Mouse (Mus musculus): Measurements from ENCODE around the gene Clic1.

GRCm38 (mm10) chr17:35002153-35002865 is 47.5 kb upstream of the Clic1 start:
- TF ChIP-seq CTCF (IDR thresholded peaks at IDR 0.05; ENCODE audit: borderline replicate concordance, control insufficient read depth, extremely low read depth, insufficient read depth, low read length, poor library complexity) = no peak
- TF ChIP-seq POLR2A (IDR thresholded peaks at IDR 0.05; ENCODE audit: control insufficient read depth, extremely low read depth, insufficient read depth, low read length, poor library complexity) = no peak
